Mouse (Mus musculus) cerebellum, postnatal 36 days (tissue): ENCODE results near the gene Zfp219.

ENCODE experiments used
- DNase-seq, 2 experiments: peaks; one replicate each; pipeline ENCODE4 v3.0.0; 2021 to 2022; ENCODE audit warnings: mixed read lengths in 2 of 2

Gene Zfp219

GRCm38 (mm10) chr14:51997483-51997882 is 23.1 kb downstream of the Zfp219 start:
- DNase-seq: no peak

- no peak for DNase-seq
These were observed 23.7 kb downstream of the Zfp219 start for GRCm38 (mm10) chr14:51996866-51997265.

GRCm38 (mm10) chr14:51996231-51996841 is 24.2 kb downstream of the Zfp219 start:
- peak in 1 of 2 experiments; percentile 2 for DNase-seq

- DNase-seq: no peak
These were observed 25.2 kb downstream of the Zfp219 start for GRCm38 (mm10) chr14:51995219-51995871.

- no peak for DNase-seq
These were observed 26.1 kb downstream of the Zfp219 start for GRCm38 (mm10) chr14:51994453-51994852.

- DNase-seq: no peak
These were observed 31.0 kb downstream of the Zfp219 start for GRCm38 (mm10) chr14:51989461-51989970.

- peak in 1 of 2 experiments; percentile 5 for DNase-seq
These were observed 31.8 kb downstream of the Zfp219 start for GRCm38 (mm10) chr14:51988731-51989130.

GRCm38 (mm10) chr14:51987177-51987576 is 33.4 kb downstream of the Zfp219 start:
- DNase-seq: no peak

- no peak for DNase-seq
These were observed 34.4 kb downstream of the Zfp219 start for GRCm38 (mm10) chr14:51986153-51986505.

GRCm38 (mm10) chr14:51985301-51986152 is 35.0 kb downstream of the Zfp219 start:
- peak; percentile 55 to 59 for DNase-seq

GRCm38 (mm10) chr14:51984247-51985231 is 36.0 kb downstream of the Zfp219 start, which contains the start of gene Arhgef40:
Arhgef40 (plus strand) TSS chr14:51984719.
- peak; percentile 54 to 65 for DNase-seq

GRCm38 (mm10) chr14:51983855-51984246 is 36.7 kb downstream of the Zfp219 start:
- peak in 1 of 2 experiments; percentile 2 for DNase-seq

GRCm38 (mm10) chr14:51983251-51983650 is 37.3 kb downstream of the Zfp219 start:
- no peak for DNase-seq

- DNase-seq: no peak
These were observed 41.3 kb downstream of the Zfp219 start for GRCm38 (mm10) chr14:51979252-51979651.

- no peak for DNase-seq
These were observed 53.1 kb downstream of the Zfp219 start for GRCm38 (mm10) chr14:51967400-51967799.

GRCm38 (mm10) chr14:51960316-51960715 is 60.2 kb downstream of the Zfp219 start:
- DNase-seq: no peak
